Comparison of ENCODE assay signal across 10 mouse cellular contexts in the genomic region with DNA sequence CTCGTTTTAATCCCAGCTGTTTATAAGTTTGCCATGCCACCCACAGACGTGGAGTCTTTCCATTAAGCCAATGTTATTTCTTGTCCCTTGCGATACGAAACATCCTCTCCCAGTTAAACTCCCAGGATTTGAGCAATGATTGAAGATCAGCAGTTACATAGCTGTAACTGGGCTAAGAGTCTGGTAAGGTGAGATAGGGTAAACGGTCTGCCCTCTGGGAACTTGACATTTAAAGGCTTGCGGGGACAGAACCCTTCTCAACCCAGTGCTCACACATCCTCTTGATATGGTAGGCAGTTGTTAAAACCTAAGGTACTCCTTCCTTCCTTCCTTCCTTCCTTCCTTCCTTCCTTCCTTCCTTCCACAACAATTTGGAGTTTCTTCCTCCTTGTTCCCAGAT.
A peak's percentile ranks its signal among the peaks of the same experiment; 100 is the strongest.
DNase-seq lines count a peak whose midpoint lies in the region; ATAC-seq and TF ChIP-seq lines count a peak whose summit lies in the region.
"Had no signal": no experiment of that assay in that cellular context is flagged by ENCODE, and none has a peak within 500 bp of the region (broad histone marks: within the 10 kb centered on the region; RNA-seq: fewer than 3 reads in every experiment).

No protein-coding gene starts in this region.

- no peak for TF ChIP-seq CTCF in E14TG2a.4 (conservative IDR thresholded peaks at IDR 0.05; ENCODE audit: low read length)
- TF ChIP-seq CTCF in forebrain, postnatal 0 days (IDR thresholded peaks at IDR 0.05; ENCODE audit: low read depth) = no peak

- H3K27ac ChIP-seq in heart, embryonic 13.5 days (replicated peaks) = peak overlapping the region; percentile 99
- H3K27ac ChIP-seq in forebrain, postnatal 0 days (ENCODE audit: low read depth, low read length) = no peak overlapping the region

- no peaks in the 10 kb centered on the region for H3K27me3 ChIP-seq in heart, embryonic 13.5 days (replicated peaks)
- H3K27me3 ChIP-seq in E14TG2a.4 (ENCODE audit: insufficient read depth, low read length) = no peaks in the 10 kb centered on the region
- H3K27me3 ChIP-seq in forebrain, postnatal 0 days (ENCODE audit: insufficient read depth, low read length) = no peaks in the 10 kb centered on the region

- DNase-seq in heart, adult 9 months (ENCODE audit: low spot score in 2 of 2) = no peak
- DNase-seq in forebrain, postnatal 0 days = no peak
- DNase-seq in thymus, postnatal 14 days = no peak
- no peak for DNase-seq in ovary, postnatal 10 days (ENCODE audit: low spot score)
- DNase-seq: layer of hippocampus, postnatal 36 days; thymus, adult 18-20 months had no signal

- H3K4me3 ChIP-seq in heart, embryonic 13.5 days = peak overlapping the region; percentile 87
- peak overlapping the region; percentile 96 for H3K4me3 ChIP-seq in E14TG2a.4 (replicated peaks; ENCODE audit: low read length)
- H3K4me3 ChIP-seq in forebrain, postnatal 0 days (ENCODE audit: low read depth, low read length) = peak overlapping the region; percentile 71; the same call in 1 of the 2 replicates

- peaks cover 14% of the 10 kb centered on the region; the same call in 1 of the 2 replicates for H3K36me3 ChIP-seq in heart, embryonic 13.5 days
- peaks cover 51% of the 10 kb centered on the region for H3K36me3 ChIP-seq in E14TG2a.4 (ENCODE audit: insufficient read depth, low read length)
- no peaks in the 10 kb centered on the region for H3K36me3 ChIP-seq in forebrain, postnatal 0 days (ENCODE audit: insufficient read depth)

- H3K4me1 ChIP-seq in heart, embryonic 13.5 days = peaks cover 65% of the 10 kb centered on the region
- peaks cover 55% of the 10 kb centered on the region for H3K4me1 ChIP-seq in E14TG2a.4 (replicated peaks; ENCODE audit: low read depth, low read length)
- 0 out of 2 replicates have a peak, but pooled peaks cover 3% of the 10 kb centered on the region for H3K4me1 ChIP-seq in forebrain, postnatal 0 days (ENCODE audit: insufficient read depth)

- WGBS in heart, embryonic 13.5 days = 35% methylated on average over 6 of the region's 6 CpGs
- WGBS in forebrain, postnatal 0 days = 60% methylated on average over 6 of the region's 6 CpGs

- no peak for ATAC-seq in heart, embryonic 13.5 days (ENCODE audit: extremely low read depth, insufficient number of reproducible peaks, low FRiP score, low TSS enrichment)
- no peak for ATAC-seq in forebrain, postnatal 0 days
- peak; percentile 19; the same call in 1 of the 2 replicates for ATAC-seq in megakaryocyte-erythroid progenitor cell, adult 5-6 weeks (replicated peaks; ENCODE audit: low FRiP score, low TSS enrichment, poor library complexity, severe bottlenecking)
- ATAC-seq in cerebellum, adult (ENCODE audit: insufficient number of reproducible peaks, low FRiP score, low TSS enrichment) = no peak

- peak overlapping the region; percentile 87 for H3K4me2 ChIP-seq in heart, embryonic 13.5 days
- H3K4me2 ChIP-seq in forebrain, postnatal 0 days (ENCODE audit: low read depth) = peak overlapping the region; percentile 99

- peak overlapping the region; percentile 96 for H3K9ac ChIP-seq in heart, embryonic 13.5 days
- H3K9ac ChIP-seq in forebrain, postnatal 0 days = no peak overlapping the region

- H3K9me3 ChIP-seq in heart, embryonic 13.5 days = no peaks in the 10 kb centered on the region
- H3K9me3 ChIP-seq in E14TG2a.4 (ENCODE audit: low read length) = no peaks in the 10 kb centered on the region
- H3K9me3 ChIP-seq in forebrain, postnatal 0 days (ENCODE audit: low read length) = no peaks in the 10 kb centered on the region
